Mouse (Mus musculus) cerebellum, postnatal 25 days (tissue): ENCODE results near the gene Cd68.
"Not testable (repeated sequence)": the region's sequence is repeated elsewhere in the genome, so short reads cannot be mapped to it uniquely, and the experiment has no call there.

Experiments used
- DNase-seq, 2 experiments: peaks; one replicate each; pipeline ENCODE4 v3.0.0; 2021; ENCODE audit warnings: mixed read lengths in 2 of 2

Cd68 gene

GRCm38 (mm10) chr11:69665961-69666664, at the start of gene Cd68:
TSS of gene Cd68 (minus strand) at chr11:69666153.
- DNase-seq, result no peak

- DNase-seq, result peak; percentile 30 to 57
Measured at GRCm38 (mm10) chr11:69715482-69715881, 49.5 kb upstream of the Cd68 start.

GRCm38 (mm10) chr11:69714636-69715329, 48.8 kb upstream of the Cd68 start:
- DNase-seq, result no peak

GRCm38 (mm10) chr11:69712954-69713672, 47.2 kb upstream of the Cd68 start:
- no peak for DNase-seq

- no peak for DNase-seq
Measured at GRCm38 (mm10) chr11:69711082-69711481, 45.1 kb upstream of the Cd68 start.

GRCm38 (mm10) chr11:69710470-69710869, 44.5 kb upstream of the Cd68 start:
- DNase-seq, result no peak

- peak; percentile 31 to 38 for DNase-seq
Measured at GRCm38 (mm10) chr11:69709554-69710446, 43.8 kb upstream of the Cd68 start.

- peak; percentile 36 to 49 for DNase-seq
Measured at GRCm38 (mm10) chr11:69708614-69709265, 42.8 kb upstream of the Cd68 start.

- no peak for DNase-seq
Measured at GRCm38 (mm10) chr11:69707873-69708381, 42.0 kb upstream of the Cd68 start.

- no peak for DNase-seq
Measured at GRCm38 (mm10) chr11:69707480-69707847, 41.5 kb upstream of the Cd68 start.

- peak; percentile 98 for DNase-seq
Measured at GRCm38 (mm10) chr11:69706775-69707479, 41.0 kb upstream of the Cd68 start.

GRCm38 (mm10) chr11:69704613-69705010, 38.7 kb upstream of the Cd68 start:
- no peak for DNase-seq

- no peak for DNase-seq
Measured at GRCm38 (mm10) chr11:69703814-69704612, 38.1 kb upstream of the Cd68 start.

GRCm38 (mm10) chr11:69703381-69703780, 37.4 kb upstream of the Cd68 start:
- DNase-seq, result not testable (repeated sequence)

- not testable (repeated sequence) for DNase-seq
Measured at GRCm38 (mm10) chr11:69702886-69703285, 36.9 kb upstream of the Cd68 start.

GRCm38 (mm10) chr11:69699595-69699994, 33.6 kb upstream of the Cd68 start:
- DNase-seq, result no peak

- no peak for DNase-seq
Measured at GRCm38 (mm10) chr11:69698574-69698973, 32.6 kb upstream of the Cd68 start.

- no peak for DNase-seq
Measured at GRCm38 (mm10) chr11:69697396-69697795, 31.4 kb upstream of the Cd68 start.

GRCm38 (mm10) chr11:69695361-69696181, 29.6 kb upstream of the Cd68 start, which contains the start of the genes Tnfsf12 and Tnfsfm13:
TSS of gene Tnfsf12 (minus strand) at chr11:69695849.
TSS of gene Tnfsfm13 (minus strand) at chr11:69696098.
- DNase-seq, result peak; percentile 78 to 79
